Mouse (Mus musculus) olfactory bulb, adult 2 months (tissue): ENCODE data around the gene Izumo4.

ENCODE experiments used
- CTCF ChIP-seq: fragments of 200-500 bp; IDR thresholded peaks from 2 replicates; pipeline ENCODE4 v1.5.1; 2012; ENCODE audit warnings: low read depth, mild to moderate bottlenecking, low read length, moderate library complexity; ENCODE audit not compliant: insufficient read depth
- POLR2A ChIP-seq: fragments of 200-500 bp; IDR thresholded peaks from 2 replicates; pipeline ENCODE4 v1.6.1; 2012; ENCODE audit warnings: mild to moderate bottlenecking, low read depth, low read length, moderate library complexity; ENCODE audit not compliant: insufficient read depth

DNA sequence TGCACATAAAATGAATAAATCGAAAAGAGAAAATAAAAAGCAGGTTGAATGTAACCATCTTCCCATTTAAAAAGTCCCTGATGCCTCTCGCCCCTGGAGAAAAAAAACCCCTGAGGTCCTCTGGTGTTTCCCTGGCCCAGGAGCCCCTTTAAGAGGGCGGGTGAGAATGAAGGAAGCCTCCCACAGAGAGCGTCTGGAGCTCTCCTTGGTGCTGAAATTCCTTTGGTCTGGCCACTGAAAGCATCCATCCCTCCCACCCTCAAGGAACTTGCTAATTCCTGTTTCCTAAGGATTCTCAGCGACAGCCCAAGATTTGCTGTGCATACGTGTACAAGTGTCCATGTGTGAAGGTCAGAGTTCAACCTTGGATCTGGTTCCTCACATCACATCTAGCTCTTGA, 46.6 kb downstream of the Izumo4 start:
- TF ChIP-seq POLR2A (no peak), CTCF (no peak)
